Mouse (Mus musculus) right cerebral cortex, postnatal 4 days (tissue): ENCODE results near the gene Zfp213.
"Not testable (repeated sequence)": the region's sequence is repeated elsewhere in the genome, so short reads cannot be mapped to it uniquely, and the experiment has no call there.

Experiments
- DNase-seq: peaks from one replicate; pipeline ENCODE4 v3.0.0-alpha.2; 2022

The Zfp213 gene

DNA sequence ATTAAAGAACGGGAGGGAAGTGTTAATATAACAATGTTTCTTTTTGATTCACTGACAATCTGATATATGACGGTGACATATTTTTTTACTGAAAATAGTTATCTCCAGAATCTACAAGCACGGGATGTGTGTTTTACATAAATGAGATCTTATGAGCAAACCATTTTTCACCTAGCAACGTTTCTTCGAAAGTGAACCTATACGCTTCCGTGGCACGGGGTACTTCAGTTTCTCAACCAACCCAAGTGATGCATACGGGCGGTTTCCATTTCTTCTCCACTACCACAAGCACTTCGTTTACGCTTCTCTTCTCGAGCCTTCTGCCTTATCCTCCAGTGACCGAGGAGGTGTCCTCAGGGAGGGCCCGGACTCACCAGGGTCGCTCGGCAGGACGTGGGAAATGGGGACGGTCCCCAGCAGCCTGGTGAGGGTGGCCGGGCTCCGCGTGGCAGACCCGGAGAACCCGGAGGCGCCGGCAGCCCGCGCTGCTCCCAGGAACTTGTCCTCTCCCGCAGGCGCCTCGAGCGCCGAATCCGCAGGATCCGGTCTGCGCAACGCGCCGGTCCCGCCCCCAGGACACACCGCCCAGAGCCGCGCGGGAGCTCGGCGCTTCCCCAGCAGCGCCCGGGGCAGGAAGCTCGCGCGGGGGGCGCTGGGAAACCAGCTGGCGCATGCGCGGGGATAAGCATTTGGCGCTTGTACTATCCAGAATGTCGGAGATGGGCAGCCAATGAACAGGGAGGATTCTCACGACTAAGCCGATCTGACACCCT lies at the start of gene Zfp213:
Gene Zfp213, minus strand, starts transcription at position 644 of the 773 bp plus-strand sequence.
- DNase-seq = peak; percentile 95

DNA sequence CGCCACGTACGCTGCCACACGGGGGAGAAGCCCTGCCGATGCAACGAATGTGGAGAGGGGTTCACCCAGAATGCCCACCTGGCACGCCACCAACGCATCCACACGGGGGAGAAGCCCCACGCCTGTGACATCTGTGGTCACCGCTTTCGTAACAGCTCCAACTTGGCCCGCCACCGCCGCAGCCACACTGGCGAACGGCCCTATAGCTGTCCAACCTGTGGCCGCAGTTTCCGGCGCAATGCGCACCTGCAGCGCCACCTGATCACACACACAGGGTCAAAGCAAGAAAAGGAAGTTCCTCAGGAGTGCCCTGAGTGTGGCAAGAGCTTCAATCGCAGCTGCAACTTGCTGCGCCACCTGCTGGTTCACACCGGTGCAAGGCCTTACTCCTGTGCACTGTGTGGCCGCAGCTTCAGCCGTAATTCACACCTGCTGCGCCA lies 46.3 kb upstream of the Zfp213 start:
- DNase-seq = peak; percentile 51

DNA sequence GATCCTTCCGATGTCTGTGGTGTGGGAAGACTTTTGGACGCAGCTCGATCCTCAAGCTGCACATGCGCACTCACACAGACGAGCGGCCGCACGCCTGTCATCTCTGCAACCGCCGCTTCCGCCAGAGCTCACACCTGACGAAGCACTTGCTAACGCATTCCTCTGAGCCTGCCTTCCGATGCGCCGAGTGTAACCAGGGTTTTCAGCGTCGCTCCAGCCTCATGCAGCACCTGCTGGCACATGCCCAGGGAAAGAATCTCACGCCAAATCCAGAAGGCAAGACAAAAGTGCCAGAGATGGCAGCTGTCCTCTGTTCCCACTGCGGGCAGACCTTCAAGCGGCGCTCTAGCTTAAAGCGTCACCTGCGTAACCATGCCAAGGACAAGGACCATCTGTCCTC lies 45.6 kb upstream of the Zfp213 start:
- DNase-seq = no peak

DNA sequence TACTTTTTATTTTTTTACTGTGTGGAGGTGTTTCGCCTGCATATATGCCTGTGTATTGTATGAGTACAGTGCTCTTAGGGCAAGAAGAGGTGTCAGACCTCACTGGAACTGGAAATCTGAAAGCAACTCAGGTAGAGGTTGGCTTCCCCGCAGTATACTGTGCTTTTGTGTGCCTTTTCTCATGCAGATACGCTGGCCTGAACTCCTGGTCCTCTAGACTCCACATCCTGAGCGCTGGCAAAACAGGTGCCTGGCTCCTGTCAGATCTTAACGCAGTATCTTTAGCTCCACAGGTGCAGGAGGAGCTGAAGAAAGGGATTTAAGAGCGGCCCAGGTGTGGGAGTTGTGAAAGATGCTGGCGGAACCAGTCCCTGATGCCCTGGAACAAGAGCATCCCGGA lies 41.2 kb upstream of the Zfp213 start:
- DNase-seq = no peak

DNA sequence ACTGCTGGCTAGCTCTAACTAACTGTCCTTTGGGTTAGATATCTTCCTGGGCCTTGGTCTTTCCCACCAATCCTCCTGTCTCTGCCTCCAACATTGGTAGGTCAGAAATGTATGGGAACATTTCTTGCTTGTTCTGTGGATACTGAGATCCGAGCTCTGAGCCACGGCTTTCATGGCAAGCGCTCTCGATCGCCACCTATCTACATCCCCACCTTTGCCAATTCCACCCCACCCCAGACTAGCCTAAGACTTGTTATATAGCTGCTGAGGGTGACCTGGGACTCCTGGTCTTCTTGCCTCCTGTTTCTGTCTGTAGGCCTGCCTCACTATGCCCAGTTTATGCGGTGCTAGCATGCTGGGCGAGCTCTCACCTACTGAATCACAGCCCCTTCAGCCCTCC lies 40.4 kb upstream of the Zfp213 start:
- no peak for DNase-seq

DNA sequence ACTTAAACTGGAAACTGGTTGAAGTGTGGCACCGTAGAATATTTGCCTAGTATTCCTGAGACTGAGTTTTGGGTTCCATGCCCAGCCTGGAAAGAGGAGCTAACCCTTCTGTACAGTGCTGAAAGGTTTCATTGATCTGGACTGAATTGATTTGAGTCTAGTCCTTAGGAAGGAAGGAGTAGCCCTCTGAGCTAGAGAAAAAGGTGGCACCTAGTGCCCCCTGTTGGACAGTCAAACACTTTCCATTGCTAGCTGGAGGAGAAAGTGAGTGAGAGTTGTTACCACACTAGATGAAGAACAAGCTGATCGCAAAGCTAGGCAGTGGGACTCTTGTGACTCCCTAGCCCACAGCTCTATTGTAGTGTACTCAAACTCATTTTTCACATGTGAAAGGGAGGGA lies 39.5 kb upstream of the Zfp213 start:
- no peak for DNase-seq

DNA sequence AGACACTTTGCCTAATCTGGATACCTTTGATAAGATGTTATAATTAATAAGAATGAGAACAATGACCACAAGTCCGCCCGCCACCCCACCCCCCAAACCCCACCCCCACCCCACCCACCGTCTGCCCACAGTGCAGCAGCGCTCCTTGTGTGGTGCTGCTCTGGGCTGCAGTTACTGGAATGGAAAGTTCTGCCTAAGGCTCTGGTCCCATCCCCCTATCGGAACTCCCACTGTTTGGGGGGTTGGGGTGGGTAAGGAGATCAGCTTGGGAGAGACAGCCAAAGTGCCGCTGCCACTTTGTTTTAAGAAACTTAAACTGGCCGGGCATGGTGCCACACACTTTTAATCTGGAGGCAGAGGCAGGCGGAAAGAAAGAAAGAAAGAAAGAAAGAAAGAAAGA lies 39.0 kb upstream of the Zfp213 start:
- DNase-seq = peak; percentile 13

DNA sequence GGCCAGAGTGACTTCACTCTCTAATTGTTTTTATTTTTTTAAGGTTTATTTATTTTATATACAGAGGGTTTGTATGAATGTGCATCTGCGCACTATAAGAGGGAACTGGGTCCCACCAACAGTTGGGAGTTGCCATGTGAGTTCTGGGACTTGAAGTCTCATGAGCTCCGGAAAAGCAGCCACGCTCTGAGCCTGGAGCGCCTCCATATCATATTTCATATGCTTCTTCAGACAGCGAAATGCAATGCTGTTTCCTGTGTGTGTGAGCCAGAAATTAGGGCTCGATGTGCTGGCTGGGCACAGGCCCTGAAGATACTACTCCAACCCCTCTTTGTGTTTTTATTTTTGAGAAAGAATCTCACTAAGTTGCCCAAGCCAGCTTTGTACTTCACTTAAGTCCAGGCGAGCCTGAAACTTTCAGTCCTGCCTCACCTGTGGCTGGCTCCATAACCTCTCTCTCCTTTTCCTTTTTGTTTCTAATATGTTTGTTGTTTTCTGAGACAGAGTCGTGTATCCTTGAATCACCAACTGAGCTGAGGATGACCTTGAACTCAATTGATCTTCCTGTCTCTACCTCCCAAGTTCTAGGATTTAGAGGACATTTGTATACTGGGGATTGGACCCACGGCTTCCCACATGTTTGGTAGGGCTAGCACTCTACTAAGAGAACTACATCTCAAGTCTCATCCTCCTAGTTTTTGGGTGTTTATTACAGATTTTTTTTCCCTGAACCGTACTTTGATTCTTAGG lies 38.0 kb upstream of the Zfp213 start:
- no peak for DNase-seq

DNA sequence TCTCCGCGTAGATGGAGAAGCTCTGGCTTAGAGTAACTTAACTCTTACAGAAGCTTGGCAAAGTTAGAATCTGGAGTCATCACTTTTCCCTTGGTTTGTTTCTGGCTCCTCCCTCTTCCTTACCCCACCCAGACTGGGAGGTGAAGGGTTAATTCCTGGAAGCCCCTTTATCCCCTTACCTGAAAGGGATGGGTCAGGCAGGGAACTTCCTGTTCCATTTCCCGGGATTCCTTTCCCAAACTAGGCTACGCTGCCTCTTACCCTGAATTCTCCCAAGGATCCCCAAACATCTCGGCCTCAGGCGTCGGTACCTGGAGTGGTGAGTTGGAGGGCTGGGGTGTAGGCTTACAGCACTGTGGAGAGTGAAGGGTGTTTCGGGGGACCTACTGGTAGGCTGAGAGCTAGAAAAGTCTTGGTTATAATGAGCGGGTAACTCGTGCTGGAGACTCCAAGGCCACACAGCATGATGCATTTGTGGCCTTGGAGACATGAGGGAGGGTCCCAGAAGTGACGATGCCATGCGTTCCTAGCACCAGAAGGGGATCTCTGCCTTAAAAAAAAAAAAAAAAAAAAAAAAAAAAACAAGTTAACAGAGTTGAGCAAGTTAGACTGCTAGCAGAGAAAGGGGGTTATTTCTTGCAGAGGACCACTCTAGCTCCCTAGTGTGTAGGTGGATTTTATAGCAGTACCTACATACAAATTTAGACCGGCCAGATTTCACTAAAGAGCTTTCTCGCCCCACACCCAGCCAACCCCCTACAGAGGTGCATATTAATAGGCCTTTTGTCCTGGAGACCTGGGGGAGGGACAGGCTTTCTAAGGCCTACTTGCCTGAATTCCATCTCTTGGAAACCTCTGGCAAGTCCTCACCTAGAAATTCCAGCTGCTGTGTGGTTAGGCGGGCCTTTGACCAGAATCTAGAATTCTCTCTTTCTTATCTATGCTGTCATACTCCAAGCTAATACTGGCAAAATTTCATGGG lies 36.9 kb upstream of the Zfp213 start, which contains the start of gene Zscan10:
Gene Zscan10, plus strand, starts transcription at position 216 of the 982 bp plus-strand sequence.
- no peak for DNase-seq

DNA sequence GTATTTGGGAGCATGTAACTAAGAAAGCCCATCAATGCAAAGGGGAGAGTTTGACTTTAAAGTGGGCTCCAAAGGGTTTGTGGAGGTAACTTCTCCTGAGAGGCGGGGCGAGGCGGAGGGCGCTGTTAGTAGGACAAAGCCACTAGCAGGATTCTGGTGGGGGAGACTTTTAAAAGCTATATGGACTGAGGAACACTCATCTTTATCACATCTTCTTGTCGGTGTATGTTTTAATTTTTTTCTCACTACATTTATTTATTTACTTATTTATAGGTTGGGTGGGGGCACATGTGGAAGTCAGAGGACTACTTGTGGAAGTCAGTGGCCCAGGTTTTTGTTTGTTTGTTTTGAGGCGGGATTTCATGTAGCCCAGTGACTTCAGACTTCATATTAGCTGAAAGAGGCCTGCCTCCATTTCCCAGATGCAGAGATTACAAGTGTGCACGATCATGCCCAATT lies 35.6 kb upstream of the Zfp213 start:
- DNase-seq = no peak

DNA sequence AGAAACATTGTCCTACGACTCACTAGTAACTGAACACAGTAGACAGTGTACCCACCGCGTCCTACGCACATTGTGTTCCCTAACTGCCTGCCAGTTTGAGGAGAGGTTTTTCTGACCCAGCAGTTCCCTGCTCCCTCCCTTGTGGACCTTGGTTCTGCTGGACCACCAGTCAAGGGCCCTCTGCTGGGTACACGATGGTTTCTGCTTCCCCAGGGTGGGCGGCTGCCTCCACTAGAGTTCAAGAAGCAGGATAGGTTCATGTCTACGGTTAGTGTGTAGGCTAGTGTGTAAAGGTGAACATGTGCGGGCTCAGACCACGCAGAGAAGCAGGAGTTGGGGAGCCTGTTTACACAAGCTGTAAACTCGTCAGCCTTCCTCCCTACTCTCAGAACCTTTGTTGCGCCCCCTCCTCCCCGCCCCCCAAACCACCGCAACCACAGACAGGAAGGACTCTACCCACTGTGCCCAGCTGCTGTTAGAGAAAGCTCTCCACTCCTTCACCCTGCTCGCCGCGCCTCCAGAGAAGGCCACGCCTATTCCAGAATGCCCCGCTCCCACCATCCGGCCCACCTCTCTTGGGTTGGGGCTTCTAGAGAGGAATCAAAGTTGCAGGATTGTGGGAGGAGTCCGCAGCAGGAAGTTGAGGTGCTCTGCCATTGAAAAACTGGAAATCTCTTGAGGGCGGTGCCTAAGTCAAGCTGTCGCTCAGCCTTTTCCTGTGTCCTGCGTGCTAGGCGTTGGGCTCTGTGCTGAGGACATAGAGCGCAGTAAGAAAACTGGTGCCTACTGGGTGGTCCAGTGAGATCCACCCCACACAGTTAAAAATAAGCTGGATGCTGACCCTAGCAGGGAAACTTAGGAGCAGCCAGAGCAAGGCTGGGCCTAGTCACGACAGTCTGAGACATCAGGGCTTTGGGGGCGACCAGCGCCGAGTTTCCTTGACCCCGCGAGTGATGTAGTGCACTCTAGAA lies 34.8 kb upstream of the Zfp213 start, which contains the start of gene Zfp13:
Gene Zfp13, minus strand, starts transcription at position 906 of the 971 bp plus-strand sequence.
- peak; percentile 63 for DNase-seq

DNA sequence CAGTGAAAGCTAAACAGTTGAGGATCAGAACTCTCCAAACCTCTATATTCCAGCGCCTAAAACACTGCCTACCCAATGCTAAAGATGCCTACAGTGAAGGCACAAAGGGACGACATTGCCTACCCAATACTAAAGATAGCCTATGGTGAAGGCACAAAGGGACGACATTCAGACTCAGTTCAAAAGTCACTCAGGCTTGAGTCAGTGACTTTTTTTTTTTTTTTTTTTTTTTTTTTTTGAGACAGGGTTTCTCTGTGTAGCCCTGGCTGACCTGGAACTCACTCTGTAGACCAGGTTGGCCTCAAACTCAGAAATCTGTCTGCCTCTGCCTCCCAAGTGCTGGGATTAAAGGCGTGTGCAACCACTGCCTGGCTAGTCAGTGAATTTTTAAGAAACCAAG lies 31.1 kb upstream of the Zfp213 start:
- not testable (repeated sequence) for DNase-seq

DNA sequence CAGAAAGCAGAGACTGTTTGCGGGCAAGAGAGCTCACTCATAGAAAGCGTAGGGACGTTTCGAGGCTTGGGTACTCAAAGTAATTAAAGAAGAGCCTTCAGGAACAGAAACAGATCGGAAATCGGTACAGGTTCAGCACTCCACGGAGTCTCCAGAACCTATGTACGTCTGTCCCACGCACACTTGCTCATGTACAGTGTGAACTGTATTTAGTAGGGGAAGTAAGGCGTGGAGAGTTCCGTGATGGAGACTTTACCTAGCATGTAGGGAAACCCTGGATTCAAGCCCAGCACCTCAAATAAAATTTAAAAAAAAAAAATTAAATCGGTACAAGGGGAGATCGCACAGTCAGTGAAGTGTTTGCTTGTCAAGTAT lies 28.9 kb upstream of the Zfp213 start:
- no peak for DNase-seq

DNA sequence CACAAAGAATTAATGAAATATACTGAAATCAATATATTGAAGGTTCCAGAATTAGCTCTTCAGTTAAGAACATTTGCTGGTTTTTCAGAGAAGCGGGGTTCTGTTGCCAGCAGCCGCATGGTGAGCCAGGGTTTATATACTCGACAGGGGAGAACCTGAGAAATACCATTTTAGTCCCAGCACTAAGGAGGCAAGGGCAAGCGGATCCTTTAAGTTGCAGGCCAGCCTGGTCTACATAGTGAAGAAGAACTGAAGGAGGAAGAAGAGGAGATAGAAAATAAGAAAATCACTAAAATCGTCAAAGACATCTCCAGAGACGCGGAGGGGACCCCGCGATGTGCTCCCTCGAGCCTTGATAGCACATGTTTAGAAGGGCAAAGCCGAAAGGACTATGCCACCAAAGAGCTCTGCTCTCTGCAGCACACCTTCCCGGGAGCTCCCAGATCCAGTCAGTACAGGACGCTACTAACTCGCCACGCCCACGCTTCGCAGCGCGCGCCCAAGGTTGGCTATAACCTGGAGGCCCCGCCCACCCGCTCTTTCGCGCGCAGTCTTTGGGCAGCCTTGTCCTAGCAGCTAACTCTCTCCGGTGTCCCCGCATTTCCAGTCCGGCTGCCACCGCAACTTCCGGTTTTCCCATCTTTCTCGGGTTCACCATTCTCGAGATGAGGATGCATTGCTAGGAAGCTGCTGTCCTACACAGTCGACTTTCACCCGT lies 28.3 kb upstream of the Zfp213 start:
- peak; percentile 97 for DNase-seq

DNA sequence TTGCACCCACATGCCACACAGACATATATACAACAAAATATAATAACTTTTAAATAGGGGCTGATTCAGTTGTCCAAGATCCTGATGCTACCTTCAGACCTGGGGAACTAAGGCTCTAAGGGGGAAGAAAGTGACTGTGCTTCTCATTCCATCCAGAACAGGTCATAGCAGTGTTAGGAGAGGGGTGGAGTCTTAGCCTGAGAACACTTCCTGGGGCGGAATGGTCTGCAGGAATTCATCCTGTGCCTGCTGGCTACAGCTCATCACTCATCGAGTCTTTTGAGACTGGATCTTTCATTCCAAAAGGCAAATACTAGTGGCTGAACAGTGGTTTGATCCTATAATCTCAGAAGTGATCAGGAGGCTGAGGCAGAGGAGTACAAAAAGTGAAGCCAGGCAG lies 23.2 kb upstream of the Zfp213 start:
- no peak for DNase-seq

DNA sequence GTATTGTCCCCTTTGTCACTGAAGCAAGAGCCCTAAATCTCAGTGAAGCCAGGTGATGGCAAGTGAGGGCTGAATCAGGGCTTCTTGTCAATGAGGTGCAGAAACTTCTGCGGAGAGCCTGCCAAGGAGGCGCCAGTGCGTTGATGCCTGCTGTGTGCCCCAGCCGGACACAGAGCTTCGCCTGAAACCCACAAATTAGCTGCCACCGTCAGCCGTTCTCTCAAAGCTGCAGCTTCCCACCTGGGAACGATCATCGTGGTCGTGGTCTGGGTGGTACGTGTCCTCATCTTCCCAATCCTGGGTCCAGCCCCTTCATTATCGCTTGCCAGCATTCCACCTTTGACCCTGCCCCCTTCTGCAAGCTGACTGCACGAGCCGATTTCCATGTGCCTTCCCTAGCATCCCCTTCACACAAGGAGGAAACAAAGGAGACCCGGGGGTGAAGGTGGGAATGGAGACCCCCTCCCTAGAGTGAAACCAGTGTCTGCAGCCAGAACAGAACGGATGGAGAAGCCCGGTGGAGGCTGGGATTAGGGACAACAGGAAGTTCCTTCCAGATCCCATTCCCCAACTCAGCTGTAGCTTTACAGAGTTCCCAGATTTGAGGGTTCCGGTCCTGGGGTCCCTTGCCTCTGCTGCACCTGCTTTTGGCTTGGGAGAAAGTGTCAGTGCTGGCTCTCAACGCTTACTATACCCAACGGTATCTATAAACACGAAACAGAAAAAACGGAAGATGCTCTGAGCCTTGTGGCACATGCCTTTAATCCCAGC lies 21.9 kb upstream of the Zfp213 start:
- DNase-seq = peak; percentile 70

DNA sequence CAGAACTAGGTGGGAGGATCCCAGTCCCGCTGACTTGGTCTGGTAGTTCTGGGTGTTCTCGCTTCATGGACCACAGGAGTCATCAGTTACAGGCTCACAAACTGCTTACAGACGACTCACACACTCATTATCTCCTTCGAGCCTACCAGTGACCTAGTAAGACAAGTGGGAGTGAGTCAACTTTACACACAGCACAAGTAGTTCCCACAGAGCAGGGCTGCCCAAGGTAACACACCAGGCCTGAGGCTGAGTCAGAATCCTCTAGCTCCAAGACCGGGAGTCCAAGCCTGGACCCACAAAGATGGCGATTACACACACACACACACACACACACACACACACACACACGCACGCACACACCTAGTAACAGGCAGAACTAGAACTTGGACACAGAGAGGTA lies 20.7 kb upstream of the Zfp213 start:
- no peak for DNase-seq

DNA sequence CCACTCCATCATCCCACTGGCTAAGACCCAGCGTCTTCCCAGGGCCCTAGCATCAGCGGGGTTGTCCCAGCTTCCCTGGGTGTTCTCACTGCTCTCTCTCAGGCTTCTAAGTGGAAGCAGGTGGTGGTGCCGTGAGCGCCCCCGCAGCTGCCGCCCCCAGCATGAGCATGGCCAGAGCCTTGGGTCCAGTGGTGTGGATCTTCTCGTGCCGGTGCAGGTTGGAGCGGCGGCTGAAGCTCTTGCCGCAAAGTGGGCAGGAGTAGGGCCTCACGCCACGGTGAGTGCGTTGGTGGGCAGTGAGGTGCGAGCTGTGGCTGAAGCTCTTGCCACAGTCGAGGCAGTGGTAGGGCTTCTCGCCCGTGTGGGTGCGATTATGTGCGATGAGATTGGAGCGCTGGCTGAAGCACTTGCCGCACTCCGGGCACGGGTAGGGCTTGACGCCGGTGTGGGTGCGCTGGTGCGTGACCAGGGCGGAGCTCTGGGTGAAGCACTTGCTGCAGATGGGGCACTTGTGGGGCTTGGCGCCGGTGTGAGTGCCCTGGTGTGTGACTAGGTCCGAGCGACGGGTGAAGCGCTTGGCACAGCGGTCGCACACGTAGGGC lies 12.0 kb upstream of the Zfp213 start:
- no peak for DNase-seq

DNA sequence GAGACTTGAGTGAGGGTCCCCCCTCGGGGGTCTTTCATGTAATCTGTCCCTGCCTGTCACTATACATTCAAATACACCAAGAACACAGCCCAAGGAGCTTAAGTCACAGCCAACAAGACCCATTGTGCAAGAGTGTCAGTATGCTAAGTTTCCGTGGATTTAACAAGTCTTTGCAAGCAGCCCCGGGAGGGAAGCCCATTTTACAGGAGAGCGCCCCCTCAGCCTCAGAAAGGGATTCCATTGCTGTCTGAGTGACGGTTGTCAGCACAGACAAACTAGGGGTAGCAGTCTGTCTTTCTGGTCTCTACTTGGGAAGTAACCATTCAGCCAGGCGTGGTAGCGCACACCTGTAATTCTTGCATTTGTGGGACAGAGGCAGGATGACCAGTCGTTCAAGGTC lies 10.1 kb upstream of the Zfp213 start:
- no peak for DNase-seq

DNA sequence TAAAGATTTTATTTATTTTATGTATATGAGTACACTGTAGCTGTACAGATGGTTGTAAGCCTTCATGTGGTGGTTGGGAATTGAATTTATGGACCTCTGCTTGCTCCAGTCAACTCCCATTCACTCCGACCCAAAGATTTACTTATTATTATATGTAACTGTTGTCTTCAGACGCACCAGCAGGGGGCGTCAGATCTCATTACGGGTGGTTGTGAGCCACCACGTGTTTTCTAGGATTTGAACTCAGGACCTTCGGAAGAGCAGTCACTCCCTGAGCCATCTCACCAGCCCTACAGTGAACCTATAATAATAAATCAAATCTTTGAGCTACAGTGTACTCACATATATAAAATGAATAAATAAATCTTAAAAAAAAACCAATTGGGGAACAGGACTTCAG lies 8.0 kb upstream of the Zfp213 start:
- peak; percentile 35 for DNase-seq
